Mouse (Mus musculus) intestine, postnatal 0 days (tissue): ENCODE data around the gene Slc39a11. TPM values are rescaled to one million over a fixed set of nuclear protein-coding genes. Genes with fewer than 3 reads are reported as not detected.

Experiments
- ATAC-seq: fragments of 200-750 bp; cut with Nextera tagmentation; 2 replicates; pipeline ENCODE4 v1.8.0; 2017; ENCODE audit warnings: mild to moderate bottlenecking, moderate TSS enrichment, moderate library complexity
- H3K27ac ChIP-seq: fragments of 300-500 bp; sonication (generic); 2 replicates; pipeline ENCODE4 v1.5.1; 2014; ENCODE audit warnings: mild to moderate bottlenecking, low read depth, low read length, moderate library complexity
- H3K27me3 ChIP-seq: fragments of 300-500 bp; sonication (generic); replicated peaks from 2 replicates; pipeline ENCODE4 v1.6.1; 2014; ENCODE audit warnings: low read length, mixed read lengths; ENCODE audit not compliant: control insufficient read depth, insufficient read depth
- H3K36me3 ChIP-seq: fragments of 300-500 bp; sonication (generic); 2 replicates; pipeline ENCODE4 v1.6.1; 2014; ENCODE audit warnings: mild to moderate bottlenecking, moderate library complexity; ENCODE audit not compliant: control insufficient read depth, insufficient read depth
- H3K4me1 ChIP-seq: fragments of 300-500 bp; sonication (generic); replicated peaks from 2 replicates; pipeline ENCODE4 v1.6.1; 2014; ENCODE audit warnings: antibody characterized with exemption, low read length, mixed read lengths; ENCODE audit not compliant: control insufficient read depth, insufficient read depth
- H3K4me2 ChIP-seq: fragments of 300-500 bp; sonication (generic); replicated peaks from 2 replicates; pipeline ENCODE4 v1.6.1; 2014; ENCODE audit warnings: low read depth, mild to moderate bottlenecking, moderate library complexity
- H3K4me3 ChIP-seq: fragments of 300-500 bp; sonication (generic); 2 replicates; pipeline ENCODE4 v1.5.1; 2014; ENCODE audit warnings: low read depth, low read length
- H3K9ac ChIP-seq: fragments of 300-500 bp; sonication (generic); 2 replicates; pipeline ENCODE4 v1.6.1; 2014; ENCODE audit warnings: mild to moderate bottlenecking, low read depth, low read length
- H3K9me3 ChIP-seq: fragments of 300-500 bp; sonication (generic); 2 replicates; pipeline ENCODE4 v1.6.1; 2016; ENCODE audit warnings: mixed run types; ENCODE audit not compliant: control insufficient read depth
- CTCF ChIP-seq: sonication (generic); IDR thresholded peaks from 2 replicates; pipeline ENCODE4 v1.5.1; 2016; ENCODE audit warnings: low read depth, mild to moderate bottlenecking, control low read depth, antibody characterized with exemption, moderate library complexity
- WGBS: fragments of 180-500 bp; shearing (Covaris S2); extraction: QIAGEN DNeasy Blood & Tissue Kit; methylation state at CpG from one replicate; pipeline ENCODE4 v1.1.7; 2014; 5-methylcytosine and 5-hydroxymethylcytosine counted together
- polyA plus RNA-seq: library from polyadenylated mRNA; unstranded; fragments of >200 nt; fragmentation: Nextera tagmentation; extraction: Ambion mirVana; gene quantifications from 2 replicates; pipeline ENCODE4 v1.2.1, GENCODE M21; 2015

Gene Slc39a11
- polyA plus RNA-seq, 1 experiment from 2014 or later: 50.7 TPM

DNA sequence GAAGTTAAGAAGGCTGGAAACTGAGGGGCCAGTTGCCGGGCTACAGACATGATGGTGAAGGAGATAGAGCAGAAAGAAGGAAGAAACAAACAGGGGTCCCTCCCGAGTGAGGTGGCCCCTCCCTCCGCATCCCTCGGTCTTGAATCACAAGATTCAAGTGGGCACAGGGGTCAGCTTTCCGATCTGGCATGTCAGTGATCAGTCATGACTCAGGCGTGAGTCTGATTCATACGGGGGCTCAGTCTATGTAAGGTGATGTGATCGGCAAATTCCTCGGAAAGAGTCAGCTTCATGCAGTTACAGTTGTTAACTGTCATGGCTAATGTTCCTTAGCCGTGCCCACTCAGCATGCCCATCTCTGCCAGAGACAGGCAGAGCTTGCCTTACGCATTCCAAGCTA, 115.5 kb downstream of the Slc39a11 start:
- H3K4me3 ChIP-seq: no peak overlapping the region
- TF ChIP-seq CTCF: no peak
- no peak overlapping the region for H3K4me2 ChIP-seq
- no peak overlapping the region for H3K9ac ChIP-seq
- no peaks in the 10 kb centered on the region for H3K27me3 ChIP-seq
- WGBS: 82% methylated on average over 11 of the region's 11 CpGs
- no peaks in the 10 kb centered on the region for H3K36me3 ChIP-seq
- ATAC-seq: no peak
- H3K4me1 ChIP-seq: no peaks in the 10 kb centered on the region
- H3K9me3 ChIP-seq: no peaks in the 10 kb centered on the region
- no peak overlapping the region for H3K27ac ChIP-seq

GRCm38 (mm10) chr11:113533931-113534330, 115.9 kb downstream of the Slc39a11 start:
- no peaks in the 10 kb centered on the region for H3K9me3 ChIP-seq
- WGBS: 59% methylated on average over 7 of the region's 7 CpGs
- no peak overlapping the region for H3K9ac ChIP-seq
- H3K27ac ChIP-seq: no peak overlapping the region
- no peaks in the 10 kb centered on the region for H3K4me1 ChIP-seq
- no peak overlapping the region for H3K4me3 ChIP-seq
- no peak for TF ChIP-seq CTCF
- no peaks in the 10 kb centered on the region for H3K36me3 ChIP-seq
- no peaks in the 10 kb centered on the region for H3K27me3 ChIP-seq
- H3K4me2 ChIP-seq: no peak overlapping the region
- ATAC-seq: no peak

DNA sequence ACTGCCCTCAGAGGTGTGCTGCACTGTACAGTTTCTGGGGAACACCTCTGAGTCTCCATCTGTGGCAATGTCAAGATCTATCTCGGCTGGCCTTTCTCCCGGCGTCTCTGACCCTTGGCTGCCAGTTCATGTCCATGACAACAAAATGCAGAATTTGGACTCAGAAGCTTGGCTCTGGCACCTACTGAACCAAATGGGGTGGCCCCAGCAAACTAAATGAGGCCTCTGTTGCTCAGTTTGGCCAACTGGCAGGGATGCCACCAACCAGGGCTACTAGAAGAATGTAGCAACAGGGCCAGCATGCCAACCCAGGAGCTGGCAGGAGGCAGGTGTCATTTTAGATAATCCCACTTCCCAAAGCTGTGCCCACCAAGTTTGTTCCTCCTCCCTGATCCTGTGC, 121.5 kb downstream of the Slc39a11 start:
- Histone ChIP-seq H3K9me3 (no peaks in the 10 kb centered on the region), H3K4me1 (no peaks in the 10 kb centered on the region), H3K36me3 (no peaks in the 10 kb centered on the region), H3K9ac (no peak overlapping the region), H3K27ac (no peak overlapping the region), H3K4me2 (no peak overlapping the region), H3K4me3 (no peak overlapping the region), H3K27me3 (no peaks in the 10 kb centered on the region)
- 95% methylated on average over 3 of the region's 3 CpGs for WGBS
- no peak for ATAC-seq
- TF ChIP-seq CTCF: no peak

DNA sequence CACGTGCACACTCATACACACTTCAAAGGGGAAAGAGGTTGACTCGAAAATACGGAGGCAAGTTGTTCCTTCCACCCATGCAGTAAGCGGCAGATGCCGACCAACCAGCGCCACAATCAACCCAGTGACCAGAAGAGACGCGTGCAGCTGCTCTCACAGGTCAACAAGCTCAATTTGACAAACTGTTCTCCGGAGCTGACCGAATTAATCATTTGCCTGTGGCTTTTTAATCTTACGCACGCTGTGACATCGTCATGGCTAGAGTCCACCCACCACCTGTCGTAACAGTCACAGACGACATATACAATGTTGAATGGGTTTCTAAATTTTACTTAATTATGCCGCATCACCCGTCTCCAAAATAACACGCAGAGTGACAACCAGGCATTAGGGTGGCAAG, 124.1 kb downstream of the Slc39a11 start:
- 84% methylated on average over 18 of the region's 18 CpGs for WGBS

DNA sequence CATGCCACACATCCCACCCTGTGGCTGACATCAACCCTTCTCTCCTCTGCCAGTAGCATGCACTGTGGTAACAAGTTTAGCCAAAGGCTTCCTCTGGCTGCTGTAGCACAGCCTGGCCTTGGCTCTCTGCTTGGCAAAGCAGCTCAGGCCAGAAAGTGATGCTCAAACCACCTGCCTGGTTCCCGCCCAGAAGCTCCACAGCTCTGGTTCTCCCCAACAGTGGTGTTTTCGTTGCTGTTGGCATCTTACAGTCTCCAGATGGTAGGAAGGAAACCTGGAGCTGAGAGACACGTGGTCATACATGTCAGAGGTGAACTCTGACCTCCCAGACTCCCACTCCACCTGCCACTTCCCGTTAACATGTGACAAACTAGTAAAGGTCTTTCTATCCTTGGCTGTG, 127.2 kb downstream of the Slc39a11 start:
- Histone ChIP-seq H3K4me2 (no peak overlapping the region), H3K27ac (no peak overlapping the region), H3K4me1 (no peaks in the 10 kb centered on the region), H3K36me3 (no peaks in the 10 kb centered on the region), H3K4me3 (no peak overlapping the region), H3K27me3 (no peaks in the 10 kb centered on the region), H3K9ac (no peak overlapping the region), H3K9me3 (no peaks in the 10 kb centered on the region)
- TF ChIP-seq CTCF: no peak
- 81% methylated on average over 4 of the region's 4 CpGs for WGBS
- no peak for ATAC-seq

More for the DNA sequence above, 124.1 kb downstream of the Slc39a11 start:
- H3K27me3 ChIP-seq: no peaks in the 10 kb centered on the region
- H3K27ac ChIP-seq: no peak overlapping the region
- H3K4me1 ChIP-seq: no peaks in the 10 kb centered on the region
- no peak overlapping the region for H3K4me2 ChIP-seq
- no peak overlapping the region for H3K4me3 ChIP-seq
- H3K9ac ChIP-seq: no peak overlapping the region
- no peaks in the 10 kb centered on the region for H3K9me3 ChIP-seq
- ATAC-seq: no peak
- no peaks in the 10 kb centered on the region for H3K36me3 ChIP-seq
- TF ChIP-seq CTCF: no peak

GRCm38 (mm10) chr11:113521469-113522190, 128.2 kb downstream of the Slc39a11 start:
- H3K4me3 ChIP-seq: no peak overlapping the region
- H3K36me3 ChIP-seq: no peaks in the 10 kb centered on the region
- TF ChIP-seq CTCF: no peak
- H3K4me1 ChIP-seq: no peaks in the 10 kb centered on the region
- H3K27me3 ChIP-seq: no peaks in the 10 kb centered on the region
- no peak overlapping the region for H3K27ac ChIP-seq
- no peak overlapping the region for H3K9ac ChIP-seq
- 66% methylated on average over 20 of the region's 20 CpGs for WGBS
- no peak for ATAC-seq
- H3K4me2 ChIP-seq: no peak overlapping the region
- H3K9me3 ChIP-seq: no peaks in the 10 kb centered on the region
